Mouse (Mus musculus): Measurements from ENCODE around the gene Armc2. TPM values are rescaled to one million over a fixed set of nuclear protein-coding genes. Genes with fewer than 3 reads are reported as not detected.

Armc2 gene
- polyA plus RNA-seq, 1 experiment, result 0.35 TPM

DNA sequence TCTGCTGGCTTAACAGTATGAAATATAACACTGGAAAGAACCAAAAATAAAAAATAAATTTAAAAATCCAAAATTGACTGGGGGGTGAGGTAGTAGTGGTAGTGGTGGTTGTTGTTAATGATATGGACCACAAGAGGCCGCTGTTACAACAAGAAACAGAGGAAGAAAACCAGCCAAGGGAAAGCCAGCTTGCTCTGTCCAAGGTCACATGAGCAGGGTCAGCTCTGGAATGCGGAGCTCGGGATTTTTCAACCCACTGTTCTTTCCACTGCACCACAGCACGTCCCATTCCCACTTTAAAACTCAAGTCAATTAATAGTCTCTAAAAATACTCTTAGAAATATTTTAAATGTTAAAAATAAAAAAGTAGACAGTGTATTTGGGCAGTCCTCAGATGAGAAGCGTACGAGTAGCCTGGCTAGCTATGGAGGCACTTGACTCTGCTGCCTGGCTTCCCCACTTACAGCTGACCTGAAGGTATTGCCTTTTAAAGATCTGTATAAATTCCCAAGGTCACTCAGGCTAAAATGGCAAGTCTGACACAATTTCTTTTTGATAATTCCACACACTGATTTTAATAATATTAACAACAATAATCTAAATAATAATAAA, 37.4 kb downstream of the Armc2 start:
- Histone ChIP-seq H3K4me1 (ENCODE audit: control insufficient read depth, insufficient read depth, insufficient read length) (peaks cover 8% of the 10 kb centered on the region; the same call in 1 of the 2 replicates), H3K36me3 (ENCODE audit: control insufficient read depth, insufficient read depth, low read length) (no peaks in the 10 kb centered on the region), H3K4me3 (ENCODE audit: extremely low read depth, insufficient read depth, insufficient read length) (no peak overlapping the region), H3K27me3 (ENCODE audit: control insufficient read depth, insufficient read depth, low read length) (no peaks in the 10 kb centered on the region), H3K27ac (ENCODE audit: insufficient read depth, low read length) (no peak overlapping the region)
- no peak for TF ChIP-seq POLR2A (IDR thresholded peaks at IDR 0.05; ENCODE audit: low read depth, low read length)
- TF ChIP-seq CTCF (IDR thresholded peaks at IDR 0.05; ENCODE audit: extremely low read depth, insufficient read depth, insufficient read length, insufficient replicate concordance), result peak; percentile 23; the same call in 1 of the 2 replicates
- WGBS, result 29% methylated on average over 6 of the region's 6 CpGs
- DNase-seq (ENCODE audit: low read depth in 1 of 2, low spot score in 2 of 2), result peak in 1 of 2 experiments; percentile 49

DNA sequence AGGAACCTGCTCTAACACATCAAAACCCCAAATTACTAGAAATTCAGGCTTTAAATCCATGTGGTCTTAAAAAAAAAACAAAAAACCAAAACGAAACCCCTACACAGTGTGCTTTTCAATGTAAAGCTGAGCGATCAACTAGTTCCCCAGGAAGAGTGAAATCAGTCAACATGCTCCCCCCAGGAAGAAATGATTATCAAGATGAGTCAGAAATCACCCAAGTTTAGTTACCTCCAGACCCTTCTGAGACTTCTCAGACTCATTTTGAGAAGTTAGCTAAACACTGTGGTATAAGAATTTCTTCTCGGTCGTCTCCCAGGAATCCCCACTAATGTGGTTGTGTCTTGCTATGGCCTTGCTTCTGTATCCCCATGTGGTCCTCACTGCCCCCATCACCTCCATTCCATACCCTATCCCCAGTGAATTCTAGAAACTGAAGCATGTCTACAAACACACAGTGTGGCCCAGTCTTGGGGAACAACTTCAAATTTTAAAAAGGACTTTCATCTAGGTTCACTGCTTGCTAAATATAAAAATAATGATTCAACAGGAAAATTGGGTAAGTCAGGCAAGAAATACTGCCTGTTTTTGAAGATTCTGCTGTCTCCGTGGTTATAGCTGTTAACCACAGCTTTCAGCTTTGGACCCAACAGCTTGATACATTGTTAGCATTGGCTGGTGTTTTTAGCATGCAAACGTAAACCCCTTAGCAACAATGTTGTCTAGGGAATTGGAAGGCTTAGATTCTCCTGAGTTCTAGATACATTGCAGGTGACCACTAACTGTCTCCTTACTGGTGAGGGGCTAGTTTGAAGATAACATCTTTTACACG, 39.6 kb downstream of the Armc2 start:
- Histone ChIP-seq H3K27ac (ENCODE audit: insufficient read depth, low read length) (no peak overlapping the region), H3K27me3 (ENCODE audit: control insufficient read depth, insufficient read depth, low read length) (no peaks in the 10 kb centered on the region), H3K4me1 (ENCODE audit: control insufficient read depth, insufficient read depth, insufficient read length) (peaks cover under 1% of the 10 kb centered on the region; the same call in 1 of the 2 replicates), H3K36me3 (ENCODE audit: control insufficient read depth, insufficient read depth, low read length) (no peaks in the 10 kb centered on the region), H3K4me3 (ENCODE audit: extremely low read depth, insufficient read depth, insufficient read length) (no peak overlapping the region)
- no peak for TF ChIP-seq CTCF (IDR thresholded peaks at IDR 0.05; ENCODE audit: extremely low read depth, insufficient read depth, insufficient read length, insufficient replicate concordance)
- no peak for TF ChIP-seq POLR2A (IDR thresholded peaks at IDR 0.05; ENCODE audit: low read depth, low read length)
- 24% methylated on average over 7 of the region's 7 CpGs for WGBS
- no peak for DNase-seq (ENCODE audit: low read depth in 1 of 2, low spot score in 2 of 2)

DNA sequence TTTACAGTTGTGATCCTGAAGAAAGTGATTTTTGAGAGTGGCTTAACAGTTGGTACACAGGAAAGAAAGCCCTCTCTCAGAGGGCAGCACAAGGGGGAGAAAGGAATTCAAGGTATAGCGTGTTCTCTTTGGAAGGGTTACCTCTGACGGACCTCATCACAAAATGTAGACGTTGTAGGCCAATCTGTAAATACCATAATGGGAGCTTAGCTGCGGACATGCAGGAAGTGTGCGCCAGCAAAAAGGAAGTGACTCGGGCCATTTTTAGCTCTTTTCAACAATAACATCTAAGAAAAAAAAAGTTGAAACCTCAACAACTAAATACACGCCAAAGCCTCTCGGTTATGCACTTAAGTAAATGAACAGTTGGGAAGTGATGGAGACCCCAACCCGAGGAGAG, 45.6 kb downstream of the Armc2 start:
- Histone ChIP-seq H3K4me1 (ENCODE audit: control insufficient read depth, insufficient read depth, insufficient read length) (peaks cover 13% of the 10 kb centered on the region), H3K27me3 (ENCODE audit: control insufficient read depth, insufficient read depth, low read length) (no peaks in the 10 kb centered on the region), H3K36me3 (ENCODE audit: control insufficient read depth, insufficient read depth, low read length) (no peaks in the 10 kb centered on the region), H3K4me3 (ENCODE audit: extremely low read depth, insufficient read depth, insufficient read length) (no peak overlapping the region), H3K27ac (ENCODE audit: insufficient read depth, low read length) (peak overlapping the region; percentile 66)
- no peak for TF ChIP-seq POLR2A (IDR thresholded peaks at IDR 0.05; ENCODE audit: low read depth, low read length)
- TF ChIP-seq CTCF (IDR thresholded peaks at IDR 0.05; ENCODE audit: extremely low read depth, insufficient read depth, insufficient read length, insufficient replicate concordance), result no peak
- DNase-seq (ENCODE audit: low read depth in 1 of 2, low spot score in 2 of 2), result no peak
- 7% methylated on average over 9 of the region's 9 CpGs for whole genome bisulfite sequencing

DNA sequence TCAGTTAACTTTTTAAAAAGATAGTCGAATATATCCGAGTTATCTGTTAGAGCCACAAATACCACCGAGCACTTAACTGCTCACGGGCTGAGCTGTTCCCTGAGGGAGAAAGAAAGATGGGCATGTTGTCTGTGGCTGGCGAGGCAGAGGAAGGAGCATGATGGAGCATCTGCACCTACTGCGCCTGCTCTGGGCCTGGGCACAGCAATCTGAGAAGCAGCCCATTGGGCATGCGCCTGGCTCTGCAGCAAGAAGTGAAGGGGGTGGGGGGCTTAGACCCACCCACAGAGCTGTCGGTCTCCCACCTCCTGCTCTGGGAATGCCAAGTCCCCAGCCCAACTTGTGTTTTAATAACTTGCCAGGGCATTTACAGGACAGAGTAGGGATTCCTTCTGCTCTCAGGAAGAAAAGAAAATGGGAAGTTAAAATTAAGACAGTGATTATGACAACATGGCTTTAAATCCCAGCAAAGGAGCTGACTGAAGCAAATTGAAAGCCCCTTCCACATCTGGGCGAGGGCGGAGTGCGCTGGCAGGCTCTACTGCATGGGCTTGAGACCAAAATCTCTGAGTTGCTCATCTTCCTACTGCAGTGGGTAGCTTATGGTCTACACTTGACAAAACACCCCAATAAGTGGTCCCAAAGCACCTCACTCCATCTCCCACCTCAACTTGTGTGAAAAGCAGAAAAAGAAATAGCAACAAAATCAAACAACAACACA, 50.2 kb downstream of the Armc2 start:
- no peak for TF ChIP-seq POLR2A (IDR thresholded peaks at IDR 0.05; ENCODE audit: low read depth, low read length)
- no peak for TF ChIP-seq CTCF (IDR thresholded peaks at IDR 0.05; ENCODE audit: extremely low read depth, insufficient read depth, insufficient read length, insufficient replicate concordance)
- WGBS, result 84% methylated on average over 11 of the region's 11 CpGs
- Histone ChIP-seq H3K27ac (ENCODE audit: insufficient read depth, low read length) (no peak overlapping the region), H3K27me3 (ENCODE audit: control insufficient read depth, insufficient read depth, low read length) (no peaks in the 10 kb centered on the region), H3K4me1 (ENCODE audit: control insufficient read depth, insufficient read depth, insufficient read length) (peaks cover 12% of the 10 kb centered on the region), H3K36me3 (ENCODE audit: control insufficient read depth, insufficient read depth, low read length) (no peaks in the 10 kb centered on the region), H3K4me3 (ENCODE audit: extremely low read depth, insufficient read depth, insufficient read length) (no peak overlapping the region)
- no peak for DNase-seq (ENCODE audit: low read depth in 1 of 2, low spot score in 2 of 2)

DNA sequence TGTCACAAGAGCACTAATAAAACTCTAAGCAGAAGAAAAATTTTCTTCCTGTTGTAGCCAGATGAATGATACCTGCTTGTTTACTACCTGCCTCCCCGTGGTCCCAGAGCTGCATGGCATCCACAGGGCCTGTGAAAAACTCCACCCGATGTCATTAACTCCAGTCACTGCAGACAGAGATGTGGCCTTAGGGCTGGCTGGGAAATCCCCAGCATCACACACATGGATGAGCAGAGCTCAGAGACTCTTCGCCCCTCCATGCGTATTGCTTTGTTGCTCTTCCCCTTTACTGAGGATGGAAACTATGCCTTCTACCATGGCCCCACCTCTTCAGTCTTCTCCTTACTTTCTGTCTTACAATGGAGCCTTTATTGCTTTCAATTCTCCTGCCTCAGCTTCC, 55.5 kb downstream of the Armc2 start:
- 41% methylated on average over 4 of the region's 4 CpGs for WGBS
- Histone ChIP-seq H3K36me3 (ENCODE audit: control insufficient read depth, insufficient read depth, low read length) (no peaks in the 10 kb centered on the region), H3K27me3 (ENCODE audit: control insufficient read depth, insufficient read depth, low read length) (no peaks in the 10 kb centered on the region), H3K4me3 (ENCODE audit: extremely low read depth, insufficient read depth, insufficient read length) (no peak overlapping the region), H3K27ac (ENCODE audit: insufficient read depth, low read length) (no peak overlapping the region), H3K4me1 (ENCODE audit: control insufficient read depth, insufficient read depth, insufficient read length) (peaks cover 5% of the 10 kb centered on the region; the same call in 1 of the 2 replicates)
- DNase-seq (ENCODE audit: low read depth in 1 of 2, low spot score in 2 of 2), result peak; percentile 70 to 72
- no peak for TF ChIP-seq POLR2A (IDR thresholded peaks at IDR 0.05; ENCODE audit: low read depth, low read length)
- TF ChIP-seq CTCF (IDR thresholded peaks at IDR 0.05; ENCODE audit: extremely low read depth, insufficient read depth, insufficient read length, insufficient replicate concordance), result no peak

DNA sequence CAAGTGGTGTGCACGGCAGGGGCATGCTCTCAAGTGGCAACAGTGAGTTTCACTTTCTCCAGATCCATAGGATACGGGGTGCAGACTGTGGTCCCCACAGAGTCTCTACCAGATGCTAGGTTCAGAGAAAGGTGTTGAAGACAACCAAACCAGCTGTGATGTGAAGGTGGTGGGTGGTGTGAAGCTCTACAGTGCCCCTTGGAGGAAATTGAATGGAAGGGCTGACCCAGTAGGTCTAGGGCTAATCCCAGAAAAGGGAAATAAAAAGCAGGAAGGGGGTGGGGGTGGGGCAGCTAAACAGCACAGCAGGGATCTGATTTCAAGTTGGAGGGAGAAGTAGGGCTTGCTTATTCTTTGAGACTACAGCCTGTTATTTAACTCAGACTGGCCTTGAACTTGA, 58.4 kb downstream of the Armc2 start:
- no peaks in the 10 kb centered on the region for H3K36me3 ChIP-seq (ENCODE audit: control insufficient read depth, insufficient read depth, low read length)
- DNase-seq (ENCODE audit: low read depth in 1 of 2, low spot score in 2 of 2), result no peak
- TF ChIP-seq POLR2A (IDR thresholded peaks at IDR 0.05; ENCODE audit: low read depth, low read length) (no peak), CTCF (IDR thresholded peaks at IDR 0.05; ENCODE audit: extremely low read depth, insufficient read depth, insufficient read length, insufficient replicate concordance) (no peak)
- WGBS, result 48% methylated on average over 2 of the region's 2 CpGs
- no peak overlapping the region for H3K27ac ChIP-seq (ENCODE audit: insufficient read depth, low read length)
- no peaks in the 10 kb centered on the region for H3K27me3 ChIP-seq (ENCODE audit: control insufficient read depth, insufficient read depth, low read length)
- H3K4me3 ChIP-seq (ENCODE audit: extremely low read depth, insufficient read depth, insufficient read length), result no peak overlapping the region
- H3K4me1 ChIP-seq (ENCODE audit: control insufficient read depth, insufficient read depth, insufficient read length), result peaks cover 5% of the 10 kb centered on the region; the same call in 1 of the 2 replicates
